Mouse (Mus musculus) right cerebral cortex, postnatal 4 days (tissue): ENCODE measurements at regions not wholly inside any gene's neighbourhood (a gene's known extent, or its start where the extent isn't known, plus 50 kb on each side); places are given as distances from the start of the nearest gene placed in this dataset.
"Not testable (repeated sequence)": the region's sequence is repeated elsewhere in the genome, so short reads cannot be mapped to it uniquely, and the experiment has no call there.

Experiments used
- DNase-seq: peaks from one replicate; pipeline ENCODE4 v3.0.0-alpha.2; 2022

DNA sequence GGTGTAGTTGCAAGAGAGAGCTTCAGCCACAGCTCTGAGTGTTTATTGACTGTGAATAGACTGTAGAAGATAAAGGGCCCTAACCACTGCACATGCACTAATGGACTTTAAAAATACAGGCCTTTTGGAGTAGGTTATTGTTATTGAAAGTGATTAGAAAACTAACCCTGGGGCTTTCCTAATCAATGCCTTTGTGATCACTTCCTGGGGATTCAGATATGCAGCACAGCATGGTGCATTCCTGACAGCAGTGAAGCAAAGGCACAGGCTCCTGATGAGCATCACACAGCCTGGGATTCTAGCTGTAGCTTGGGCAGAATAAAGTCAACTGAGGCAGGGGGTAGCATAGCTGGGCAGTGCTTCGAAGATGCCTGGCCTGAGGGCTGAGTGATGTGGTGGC, 87.3 kb downstream of the Gm11077 start:
- DNase-seq, result no peak

DNA sequence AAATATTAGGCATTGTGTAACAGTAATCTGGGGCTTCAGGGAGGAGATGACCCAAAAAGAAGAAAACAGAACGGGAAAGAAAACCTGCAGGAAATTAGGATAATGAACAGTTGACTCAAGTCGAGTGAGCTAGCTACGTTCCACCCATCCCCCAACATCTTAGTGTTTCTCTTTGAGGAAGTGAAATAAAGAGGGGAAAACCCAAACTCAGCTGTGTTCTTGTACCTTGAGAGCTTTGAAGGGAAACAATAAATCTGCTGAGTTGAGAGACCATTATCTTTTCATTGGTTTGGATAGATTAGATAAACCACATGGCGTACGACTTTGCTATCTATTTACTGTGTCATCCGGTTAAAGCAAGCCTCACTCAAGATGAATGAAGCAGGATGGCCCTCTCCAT, 87.7 kb downstream of the Gm11077 start:
- no peak for DNase-seq

DNA sequence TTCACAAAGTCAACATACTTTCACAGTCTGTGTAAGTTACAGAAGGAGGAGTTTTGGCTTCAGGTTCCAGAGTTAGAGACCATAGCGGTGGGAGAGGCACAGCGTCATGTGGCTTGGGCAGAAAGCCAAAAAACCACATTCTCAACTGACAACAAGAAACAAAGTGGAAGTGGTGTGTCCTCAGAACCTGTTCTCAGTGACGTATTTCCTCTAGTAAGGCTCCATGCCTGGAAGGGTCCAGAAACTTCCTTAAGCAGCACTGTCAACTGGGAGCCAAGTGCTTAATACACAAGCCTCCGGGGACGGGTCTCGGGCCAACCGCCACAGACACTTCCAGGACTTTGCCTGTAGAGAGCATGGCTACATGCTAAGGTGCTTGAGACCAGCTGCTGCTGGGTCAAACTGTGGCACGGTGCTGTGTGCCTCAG, 90.4 kb downstream of the Gm11077 start:
- no peak for DNase-seq

DNA sequence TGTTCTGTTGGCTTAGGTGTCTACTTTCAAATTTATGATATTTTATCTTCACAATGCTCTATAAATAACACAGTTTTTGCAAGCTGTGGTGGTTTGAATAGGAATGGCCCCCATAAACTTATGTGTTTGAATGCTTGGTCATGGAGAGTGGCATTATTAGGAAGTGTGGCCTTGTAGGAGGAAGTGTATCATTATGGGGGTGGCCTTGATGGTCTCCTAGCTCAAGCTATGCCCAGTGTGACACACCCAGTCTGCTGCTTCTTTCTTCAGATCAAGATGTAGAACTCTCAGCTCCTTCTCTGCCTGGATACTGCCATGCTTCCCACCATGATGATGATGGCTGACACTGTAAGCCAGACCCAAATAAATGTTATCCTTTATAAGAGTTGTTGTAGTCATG, 97.4 kb downstream of the Gm11077 start:
- DNase-seq, result no peak

DNA sequence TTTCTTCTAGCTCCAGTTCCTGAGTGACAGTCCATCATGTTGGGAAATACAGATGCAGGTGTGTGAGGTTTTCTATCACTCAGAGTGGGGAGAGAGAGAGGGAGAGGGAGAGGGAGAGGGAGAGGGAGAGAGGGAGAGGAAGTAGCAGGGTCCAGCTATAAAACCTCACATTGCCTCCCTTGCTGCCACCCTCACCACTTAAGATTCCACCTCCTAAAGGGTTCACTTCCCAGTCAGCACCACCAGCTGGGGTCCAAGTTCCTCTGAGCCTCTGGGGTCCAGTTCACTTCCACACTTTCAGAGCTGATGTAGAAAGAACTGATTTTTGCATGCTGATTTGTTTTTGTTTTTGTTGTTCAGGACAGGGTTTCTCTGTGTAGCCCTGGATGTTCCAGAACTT, 98.6 kb downstream of the Gm11077 start:
- DNase-seq, result no peak

DNA sequence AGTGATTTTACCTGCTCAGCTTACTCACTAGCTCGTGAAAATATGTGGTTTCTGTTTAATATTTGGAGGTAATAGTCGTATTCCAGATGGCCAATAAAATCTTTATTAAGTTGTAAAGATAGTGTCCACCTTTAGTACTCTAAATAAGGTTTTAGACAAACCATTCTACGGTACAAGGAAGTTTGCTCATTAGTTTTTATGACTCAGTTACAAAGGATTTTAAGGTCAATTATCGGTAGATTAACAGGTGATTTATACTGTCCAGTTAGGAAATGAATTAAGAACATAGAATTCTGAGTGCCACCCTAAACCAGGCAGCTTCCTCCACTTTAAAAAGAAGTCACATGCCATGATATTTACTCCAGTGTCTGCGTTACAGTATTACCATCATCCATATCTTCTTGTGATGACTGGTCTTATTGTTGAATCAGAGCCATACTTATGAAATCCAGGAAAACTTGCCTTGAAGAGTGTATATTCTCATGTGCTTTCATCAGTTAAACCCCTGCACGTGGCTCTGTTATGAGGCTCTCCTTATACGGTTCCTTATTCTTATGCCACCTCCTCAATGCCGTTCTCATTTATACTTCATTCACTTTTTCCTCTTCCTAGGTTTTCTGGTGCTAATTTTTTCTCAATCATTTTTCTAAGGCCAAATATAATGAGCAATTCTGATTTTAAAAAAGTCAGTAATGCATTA, 114.4 kb downstream of the Gm11077 start:
- DNase-seq, result no peak

DNA sequence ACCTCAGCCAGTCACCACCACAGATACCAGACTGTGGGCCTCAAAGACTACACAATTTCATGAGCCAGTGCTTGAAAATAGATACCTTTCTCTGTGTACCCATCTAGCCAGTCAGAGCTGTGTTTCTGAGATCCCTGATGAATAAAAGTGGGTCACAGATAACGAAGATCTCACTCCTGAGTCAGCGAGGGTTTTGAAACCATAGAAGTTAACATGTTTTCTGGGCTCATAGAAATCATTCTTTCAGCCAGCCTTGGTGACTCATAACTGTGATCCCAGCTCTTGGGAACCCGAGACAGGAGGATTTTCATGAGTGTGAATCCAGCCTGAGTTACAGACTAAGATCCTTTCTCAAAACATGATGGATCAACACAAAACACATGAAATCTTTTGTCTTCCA, 118.1 kb downstream of the Gm11077 start:
- no peak for DNase-seq

DNA sequence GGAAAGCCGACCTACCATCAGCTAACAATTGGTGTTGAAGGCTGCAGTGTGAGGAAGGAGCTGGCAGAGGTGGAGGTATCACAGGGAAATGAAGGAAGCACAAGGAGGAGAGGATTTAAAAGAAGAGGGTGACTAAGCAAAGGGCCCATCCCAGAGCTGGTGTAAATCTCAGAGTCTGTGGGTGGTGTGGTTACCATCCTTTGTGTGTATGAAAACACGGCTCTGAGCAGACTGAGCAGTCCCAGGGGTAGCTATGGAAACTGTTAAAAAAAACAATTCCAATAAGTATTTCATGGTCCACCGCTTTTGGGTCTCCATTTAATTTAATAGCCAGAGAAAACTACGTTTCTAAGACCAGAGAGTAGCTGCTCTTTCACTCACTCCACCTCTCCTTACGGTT, 123.3 kb downstream of the Gm11077 start:
- DNase-seq, result no peak

DNA sequence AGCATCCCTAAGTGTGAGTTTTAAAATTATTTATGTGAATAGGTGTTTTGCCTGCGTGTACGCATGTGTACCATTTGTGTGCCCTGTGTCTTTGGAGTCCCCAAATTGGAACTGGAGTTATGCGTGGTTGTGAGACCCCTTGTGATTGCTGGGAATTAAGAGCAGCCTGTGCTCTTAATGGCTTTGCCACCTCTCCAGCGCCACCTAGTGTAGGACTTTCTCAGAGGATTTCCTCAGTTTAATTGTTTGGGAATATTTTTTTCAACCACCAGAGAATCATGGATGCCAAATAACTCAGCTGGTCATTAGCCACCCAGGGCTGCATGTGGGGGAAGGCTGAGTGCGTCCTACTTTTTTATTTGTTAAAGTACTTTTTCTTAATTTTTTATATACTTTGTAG, 124.4 kb downstream of the Gm11077 start:
- DNase-seq, result peak; percentile 70

DNA sequence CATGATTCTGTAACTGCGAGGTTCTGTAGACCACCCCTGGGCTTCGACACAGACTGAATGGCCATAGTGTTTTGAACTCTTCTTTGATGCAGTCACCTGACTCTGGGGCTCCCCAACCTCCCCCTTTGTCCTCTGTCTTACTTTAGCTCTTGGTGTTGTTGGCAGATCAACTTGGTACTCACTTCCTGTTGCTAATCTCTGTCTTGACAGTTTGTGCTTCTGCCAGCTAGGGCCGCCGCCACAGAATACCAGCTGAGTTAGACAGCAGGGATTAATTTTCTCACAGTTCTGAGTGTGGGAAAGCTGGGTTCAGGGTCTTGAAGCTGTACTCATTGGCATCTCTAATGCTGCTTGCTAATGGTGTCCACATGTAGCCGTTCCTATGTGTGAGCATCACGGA, 125.6 kb downstream of the Gm11077 start:
- DNase-seq, result no peak

DNA sequence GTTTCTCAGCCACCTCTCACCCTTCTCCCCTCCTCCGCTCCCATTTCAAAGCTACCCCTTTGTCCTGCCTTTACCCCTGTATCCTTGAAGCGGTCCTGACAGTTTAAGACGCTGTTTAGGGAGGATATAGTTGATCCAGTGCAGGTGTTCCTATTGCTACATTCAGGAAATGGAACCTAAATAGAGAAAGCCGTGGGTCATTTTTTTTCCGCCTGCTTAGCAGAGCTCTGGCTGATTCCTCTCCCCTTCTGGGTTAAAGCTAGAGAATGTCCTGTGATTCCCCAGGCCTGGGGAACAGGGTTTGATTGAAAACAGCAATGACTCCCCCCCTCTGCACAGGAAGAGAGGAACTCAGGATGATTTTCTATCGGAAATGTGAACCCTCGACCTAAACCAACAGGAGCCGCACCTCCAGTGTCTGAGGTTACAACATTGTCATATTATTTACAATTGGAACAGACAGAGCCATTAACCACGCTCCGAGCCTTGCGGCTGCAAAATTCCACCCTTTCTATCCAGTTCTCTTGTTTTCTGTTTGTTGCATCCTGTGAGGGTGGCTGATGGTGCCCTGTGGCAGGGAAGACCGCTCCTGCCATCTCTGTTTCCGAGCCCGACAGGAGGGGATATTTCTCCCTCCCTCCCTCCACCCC, 127.5 kb downstream of the Gm11077 start:
- no peak for DNase-seq

DNA sequence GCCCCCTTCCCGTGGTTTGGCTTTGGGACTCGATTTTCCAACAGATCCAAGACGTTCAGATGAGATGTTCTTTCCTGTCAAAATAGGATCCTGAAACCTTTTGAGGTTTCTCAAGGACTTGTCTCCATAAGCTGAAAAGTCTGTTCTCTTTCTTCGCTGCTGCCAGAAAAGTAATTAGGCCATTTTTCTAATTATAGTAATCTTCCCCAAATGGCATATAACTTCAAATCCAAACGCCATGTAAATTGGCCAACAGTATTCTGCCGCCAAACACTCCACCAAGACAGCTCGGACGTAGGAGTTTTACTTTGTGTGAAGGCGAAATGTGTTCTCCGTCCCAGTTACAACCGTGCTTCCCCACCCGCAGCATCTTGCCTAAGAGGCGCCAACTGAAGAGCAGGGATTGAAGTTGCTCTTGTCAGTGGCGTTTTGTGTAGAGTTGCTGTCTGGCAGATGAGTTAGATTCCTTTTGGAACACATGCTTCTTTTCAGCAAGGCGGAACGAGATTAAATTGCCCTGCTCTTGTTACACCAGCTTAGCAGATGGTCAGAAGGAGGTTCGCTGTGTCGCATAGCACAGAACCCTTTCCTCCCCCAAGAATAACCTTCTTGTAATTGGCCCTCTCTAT, 128.1 kb downstream of the Gm11077 start:
- no peak for DNase-seq

DNA sequence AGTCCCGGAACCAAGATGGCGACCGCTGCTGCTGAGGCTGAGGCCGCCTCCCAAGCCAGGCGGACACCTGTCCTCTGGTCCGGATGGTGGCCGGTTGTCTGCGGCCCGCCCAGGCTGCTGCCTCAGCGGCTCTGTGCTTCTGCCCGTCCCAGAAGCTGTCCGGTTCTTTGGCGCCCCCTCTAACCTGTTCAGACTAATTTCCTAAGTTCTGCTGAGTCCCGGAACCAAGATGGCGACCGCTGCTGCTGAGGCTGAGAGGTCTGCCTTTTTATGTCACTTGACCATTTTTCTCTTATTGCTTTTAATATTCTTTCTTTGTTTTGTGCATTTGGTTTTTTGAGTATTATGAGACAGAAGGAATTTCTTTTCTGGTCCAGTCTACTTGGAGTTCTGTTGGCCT, 140.4 kb downstream of the Gm11077 start:
- DNase-seq, result not testable (repeated sequence)

DNA sequence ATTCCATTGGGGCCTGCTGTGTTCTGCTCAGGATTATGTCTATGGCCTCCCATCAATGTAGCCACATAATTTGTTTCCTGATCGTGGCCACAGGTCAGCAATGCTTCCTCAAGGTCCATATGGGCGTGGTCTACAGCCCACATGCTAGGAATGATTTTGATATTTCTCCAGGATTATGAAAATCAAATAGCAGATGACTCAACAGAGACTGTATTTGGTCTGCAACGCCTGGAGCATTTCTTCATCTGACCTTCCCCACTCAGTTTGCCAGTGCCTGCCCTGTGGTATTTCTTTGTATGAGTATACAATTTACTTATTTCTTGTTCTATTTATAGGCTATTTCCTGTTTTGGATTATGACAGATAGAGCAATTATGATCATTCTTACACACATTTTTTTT, 145.7 kb downstream of the Gm11077 start:
- DNase-seq, result no peak

DNA sequence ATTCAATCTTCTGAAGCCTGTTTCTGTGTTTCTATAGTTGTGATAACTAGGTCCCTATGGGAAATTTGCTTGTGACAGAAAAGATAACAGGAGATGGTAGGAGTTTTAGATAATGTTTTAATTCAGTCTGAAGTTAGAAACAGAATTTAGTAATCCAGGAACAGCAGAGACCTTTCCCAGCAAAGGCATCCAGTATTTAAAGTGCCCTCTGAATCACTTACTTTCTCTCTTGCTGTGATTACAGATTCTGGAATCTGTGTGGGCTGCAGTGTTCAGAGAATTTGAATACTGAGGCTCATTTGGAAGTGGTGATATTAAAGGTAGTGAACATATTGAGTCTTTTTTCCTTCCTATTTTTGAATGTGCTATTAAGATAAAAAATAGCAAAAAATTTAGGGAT, 154.6 kb downstream of the Gm11077 start:
- DNase-seq, result no peak

DNA sequence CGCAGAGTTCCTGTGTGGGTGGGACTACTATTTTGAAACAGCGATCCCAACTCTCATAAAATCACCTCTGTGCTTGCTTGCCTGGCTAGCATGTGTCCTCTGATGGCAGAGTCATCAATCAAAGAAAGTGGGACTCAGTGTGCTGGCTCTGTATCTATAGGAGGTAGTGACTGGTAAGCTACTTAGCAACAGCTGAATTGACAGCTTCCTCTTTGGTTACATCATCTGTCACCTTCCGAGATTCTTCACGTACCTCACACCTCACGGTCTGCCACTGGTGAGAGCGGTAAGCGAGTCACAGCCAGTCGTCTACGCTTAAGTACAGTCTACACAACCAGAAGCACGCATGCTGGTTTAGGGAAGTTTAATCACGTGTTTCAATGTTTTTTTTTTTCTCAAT, 159.5 kb downstream of the Gm11077 start:
- no peak for DNase-seq

DNA sequence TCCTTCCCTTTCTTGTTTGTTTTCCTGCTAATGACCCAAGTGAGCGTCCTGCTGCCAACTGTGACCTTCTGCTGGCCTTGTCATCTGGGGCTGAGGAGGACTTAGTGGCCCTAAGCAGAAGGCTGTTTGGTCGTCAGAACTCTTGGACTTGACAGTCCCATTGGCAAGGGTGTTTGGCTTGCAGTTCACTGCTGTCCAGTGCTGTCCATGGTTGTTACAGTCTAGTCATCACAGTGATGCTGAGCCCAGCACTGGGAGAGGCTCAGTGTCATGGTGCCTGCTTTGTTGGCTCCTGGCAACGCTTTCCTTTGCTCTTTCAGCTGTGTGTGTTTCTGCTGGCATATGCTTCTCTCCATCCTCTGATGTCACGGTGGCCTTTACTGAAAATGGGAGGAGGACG, 161.0 kb downstream of the Gm11077 start:
- DNase-seq, result no peak

DNA sequence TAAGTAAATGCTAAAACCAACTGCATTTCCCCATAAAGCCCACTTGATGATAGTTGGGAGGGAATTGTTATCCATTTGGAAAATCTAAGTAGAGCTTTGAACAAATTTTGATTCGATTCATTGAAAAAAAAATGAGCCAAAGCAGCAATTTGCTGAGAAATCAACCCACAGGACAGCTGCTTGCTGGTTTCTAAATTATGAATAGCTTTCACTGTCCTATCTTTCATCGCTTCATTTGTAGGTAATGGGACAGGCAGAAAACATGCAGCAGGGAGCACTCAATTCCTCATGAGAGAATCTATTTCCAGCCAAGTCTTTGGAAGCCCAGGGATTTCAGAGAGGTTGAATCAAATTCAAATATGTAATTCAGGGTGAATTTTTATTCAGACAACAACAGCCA, 161.5 kb downstream of the Gm11077 start:
- no peak for DNase-seq

DNA sequence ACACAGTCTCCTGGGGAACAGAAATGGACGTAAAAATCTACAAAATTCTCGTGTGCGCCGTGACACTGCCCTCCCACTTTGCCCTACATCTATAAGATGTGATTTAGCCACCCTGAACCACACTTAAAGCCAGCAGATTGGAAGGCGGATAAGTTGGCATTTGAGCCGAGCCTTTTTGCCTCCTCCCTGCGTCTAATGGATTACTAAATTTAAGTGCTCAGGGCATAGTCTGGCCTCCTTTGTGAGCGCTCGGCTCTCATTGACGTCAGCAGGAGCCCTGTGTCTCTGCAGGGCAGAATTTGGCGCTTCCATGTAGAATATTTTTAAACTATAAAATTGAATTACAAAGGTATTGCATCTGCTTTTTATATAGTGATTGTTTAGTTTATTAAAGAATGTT, 165.4 kb downstream of the Gm11077 start:
- DNase-seq, result no peak

DNA sequence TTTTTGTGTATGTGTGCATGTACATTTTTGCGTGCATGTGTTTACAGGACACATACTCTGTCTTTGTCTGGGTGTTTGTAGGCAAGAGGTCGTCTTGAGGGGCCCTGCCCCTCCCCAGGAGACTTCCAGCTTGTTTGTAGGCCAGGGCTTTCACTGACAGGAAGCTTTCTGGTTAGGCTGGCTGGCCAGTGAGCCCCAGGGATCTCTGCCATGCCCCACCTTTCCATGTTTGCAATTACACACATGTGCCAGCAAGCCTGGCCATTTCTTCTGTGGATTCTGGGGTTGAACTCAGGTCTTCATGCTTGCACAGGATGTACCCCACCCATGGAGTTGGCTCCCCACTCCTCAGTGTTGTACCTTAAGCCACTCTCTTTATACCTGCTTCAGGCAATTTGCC, 166.4 kb downstream of the Gm11077 start:
- DNase-seq, result no peak

DNA sequence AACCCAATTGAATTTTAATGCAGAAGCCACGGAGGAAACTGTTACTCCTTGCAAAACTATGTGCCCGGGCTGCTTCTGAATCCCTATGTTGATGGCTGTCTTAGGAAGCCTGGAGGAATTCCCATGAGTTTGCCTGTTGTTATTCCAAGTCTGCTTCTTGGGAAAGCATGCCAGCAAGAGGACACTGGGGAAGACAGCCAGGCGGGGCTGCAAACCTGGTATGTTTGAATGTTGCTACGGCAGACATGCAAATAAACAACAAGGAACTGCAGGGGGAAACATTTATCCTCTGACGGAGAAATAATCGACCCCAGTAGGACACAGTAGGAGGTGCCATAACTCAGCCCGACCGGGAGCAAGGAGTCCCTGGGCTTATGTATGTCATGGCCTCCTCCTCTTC, 168.0 kb downstream of the Gm11077 start:
- DNase-seq, result no peak

DNA sequence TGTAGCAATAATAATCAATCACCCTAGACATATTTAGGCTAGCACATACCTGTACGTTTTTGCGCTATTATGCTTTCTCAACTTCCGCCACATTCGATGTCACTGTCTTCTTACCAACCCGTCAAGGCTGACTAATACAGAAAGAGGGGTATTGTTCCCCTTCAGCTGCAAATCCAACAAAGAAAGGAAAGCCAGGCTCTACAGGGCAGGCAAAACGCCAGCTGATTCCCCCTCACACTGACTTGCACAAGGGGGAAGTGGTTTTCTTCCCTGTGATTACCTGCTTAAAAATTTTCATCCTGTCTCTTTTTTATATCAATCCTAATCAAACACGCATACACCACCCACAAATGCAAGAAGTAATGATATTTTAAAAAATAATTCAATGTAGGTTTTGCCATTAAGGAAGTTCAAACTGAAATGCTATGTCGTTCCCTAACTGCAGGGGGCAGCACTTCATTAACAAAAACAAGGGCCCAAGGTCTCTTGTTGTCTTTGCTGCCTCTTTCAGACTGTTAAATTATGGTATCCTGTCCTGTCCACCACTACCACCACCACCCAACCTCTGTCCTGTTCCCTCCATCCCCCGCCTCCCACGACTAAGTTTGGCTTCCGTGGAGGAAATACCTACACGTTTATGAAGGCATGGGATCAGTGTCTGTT, 195.4 kb downstream of the Gm11077 start:
- peak; percentile 19 for DNase-seq

DNA sequence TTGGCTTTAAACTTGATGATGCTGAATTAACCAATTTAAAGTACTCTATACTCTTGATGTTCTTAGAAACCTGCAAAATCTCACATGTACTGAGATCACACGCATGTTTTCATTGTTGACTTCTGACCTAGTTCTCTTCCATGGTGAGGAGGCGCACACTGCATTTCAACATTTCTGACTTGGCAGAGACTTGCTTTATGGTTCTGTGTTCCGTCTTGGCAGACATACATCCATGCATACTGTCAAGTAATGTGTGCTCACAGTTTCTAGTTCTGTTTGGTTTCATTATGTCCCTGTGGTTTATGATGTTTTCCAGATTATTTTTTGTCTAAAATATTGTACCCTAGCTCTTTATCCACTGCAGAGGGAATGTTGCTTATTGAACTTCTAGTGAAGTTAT, 198.5 kb downstream of the Gm11077 start:
- DNase-seq, result no peak

DNA sequence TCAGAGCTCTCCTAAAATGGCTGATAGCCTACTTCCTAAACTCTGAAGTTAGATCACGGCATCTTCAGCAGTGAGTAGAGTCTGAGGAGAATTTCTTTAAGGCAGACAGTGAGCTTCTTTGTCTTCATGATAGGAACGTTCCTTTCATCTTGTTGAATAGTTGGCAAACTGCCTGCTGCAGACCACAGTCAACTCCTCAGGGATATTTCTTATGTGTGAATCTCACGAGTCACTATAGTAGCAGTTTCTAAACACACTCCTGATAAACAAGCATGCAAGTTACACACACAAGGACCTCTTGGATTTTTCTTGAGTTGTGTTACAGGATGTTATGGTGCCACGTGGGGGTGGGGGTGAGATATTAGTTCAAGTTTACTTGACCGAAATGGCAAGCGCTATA, 205.2 kb downstream of the Gm11077 start:
- no peak for DNase-seq
